8 mouse cellular contexts compared by ENCODE assay signal in the genomic region with DNA sequence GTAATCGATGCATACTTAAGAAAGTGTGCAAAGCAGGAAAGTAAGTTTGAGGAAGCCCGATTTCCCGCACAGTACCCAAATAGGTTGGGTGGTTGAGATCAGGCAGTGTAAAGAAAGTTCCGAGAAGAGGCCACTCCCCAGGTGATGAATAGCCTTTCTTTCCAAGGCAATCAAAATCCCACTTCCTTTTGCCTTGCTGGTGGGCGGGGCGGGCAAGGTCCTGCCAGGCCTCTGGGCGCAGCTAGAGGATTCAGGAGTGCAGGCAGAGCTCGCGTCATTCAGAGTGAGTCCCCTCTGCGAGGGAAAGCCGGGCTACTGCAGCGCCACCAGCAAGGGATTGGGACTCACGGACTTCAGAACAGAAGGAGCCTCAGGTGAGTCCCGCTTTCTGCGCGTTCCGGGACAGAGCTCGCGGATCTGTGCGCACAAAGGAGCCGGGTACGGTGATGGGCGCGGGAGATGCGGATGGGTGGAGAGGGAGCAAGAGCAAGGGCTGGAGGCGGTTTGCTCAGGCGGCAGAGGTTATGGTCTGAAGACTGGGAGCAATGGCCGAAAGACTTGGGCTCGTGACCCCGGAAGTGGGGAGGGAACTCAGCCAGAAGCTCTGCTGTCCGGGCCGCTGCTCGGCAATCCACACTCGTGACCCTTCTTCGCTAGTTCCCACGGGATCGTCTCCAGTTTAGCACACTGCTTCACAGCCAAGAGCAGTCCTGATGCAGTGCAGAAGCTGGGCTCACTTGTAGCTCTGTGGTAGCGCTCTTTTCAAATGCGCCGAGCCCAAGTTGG. TPM values are rescaled to one million over a fixed set of nuclear protein-coding genes. Genes with fewer than 3 reads are reported as not detected.
DNase-seq lines count a peak whose midpoint lies in the region; ATAC-seq and TF ChIP-seq lines count a peak whose summit lies in the region.

No protein-coding gene starts in this region.

- no peak for TF ChIP-seq CTCF in bone marrow, adult 2 months (IDR thresholded peaks at IDR 0.05; ENCODE audit: control insufficient read depth, insufficient read depth, low read length)
- TF ChIP-seq CTCF in embryonic fibroblast, embryonic 13.5 days (IDR thresholded peaks at IDR 0.05; ENCODE audit: borderline replicate concordance, insufficient read depth, low read length) = no peak
- TF ChIP-seq CTCF in midbrain, postnatal 0 days (IDR thresholded peaks at IDR 0.05) = peak; percentile 17; the same call in 1 of the 2 replicates

- WGBS in bone marrow, adult 2 months = under 1% methylated on average over 40 of the region's 40 CpGs
- WGBS in heart, embryonic 10.5 days = under 1% methylated on average over 40 of the region's 40 CpGs
- under 1% methylated on average over 38 of the region's 40 CpGs for WGBS in midbrain, postnatal 0 days

- H3K4me2 ChIP-seq in midbrain, postnatal 0 days (ENCODE audit: low read depth, low read length, poor library complexity, severe bottlenecking) = peak overlapping the region; percentile 92

- no peaks in the 10 kb centered on the region for H3K27me3 ChIP-seq in heart, embryonic 10.5 days (ENCODE audit: insufficient read depth, poor library complexity, severe bottlenecking)
- no peaks in the 10 kb centered on the region for H3K27me3 ChIP-seq in midbrain, postnatal 0 days (ENCODE audit: insufficient read depth, low read length)

- ATAC-seq in midbrain, postnatal 0 days (ENCODE audit: low FRiP score) = peak; percentile 88

- H3K27ac ChIP-seq in bone marrow, adult 2 months (ENCODE audit: control insufficient read depth, insufficient read depth, low read depth, low read length, poor library complexity) = peak overlapping the region; percentile 97
- H3K27ac ChIP-seq in embryonic fibroblast, embryonic 13.5 days (ENCODE audit: insufficient read depth, low read length) = peak overlapping the region; percentile 89
- H3K27ac ChIP-seq in heart, embryonic 10.5 days = peak overlapping the region; percentile 96
- peak overlapping the region; percentile 59 for H3K27ac ChIP-seq in midbrain, postnatal 0 days (ENCODE audit: low read depth, low read length)

- H3K9me3 ChIP-seq in heart, embryonic 10.5 days = no peaks in the 10 kb centered on the region
- no peaks in the 10 kb centered on the region for H3K9me3 ChIP-seq in midbrain, postnatal 0 days (ENCODE audit: low read length)

- DNase-seq in B cell, adult 2 months = peak; percentile 54 to 59
- peak; percentile 93 for DNase-seq in heart, embryonic 10.5 days (ENCODE audit: low spot score)
- DNase-seq in kidney, adult 9 months = peak; percentile 94
- peak; percentile 70 for DNase-seq in liver
- peak; percentile 79 for DNase-seq in midbrain, postnatal 0 days (ENCODE audit: low spot score)
- peak; percentile 30 to 40 for DNase-seq in spleen, postnatal 14 days (ENCODE audit: low spot score in 2 of 2)

- peak overlapping the region; percentile 62 for H3K9ac ChIP-seq in midbrain, postnatal 0 days (replicated peaks; ENCODE audit: low read length, poor library complexity, severe bottlenecking)

- H3K4me3 ChIP-seq in bone marrow, adult 2 months (replicated peaks; ENCODE audit: control insufficient read depth, low read depth, low read length) = peak overlapping the region; percentile 99
- H3K4me3 ChIP-seq in embryonic fibroblast, embryonic 13.5 days (ENCODE audit: insufficient read depth, low read length) = peak overlapping the region; percentile 89
- peak overlapping the region; percentile 73 for H3K4me3 ChIP-seq in heart, embryonic 10.5 days
- peak overlapping the region; percentile 59 for H3K4me3 ChIP-seq in midbrain, postnatal 0 days (ENCODE audit: low read depth, low read length)

- H3K36me3 ChIP-seq in heart, embryonic 10.5 days = no peaks in the 10 kb centered on the region
- no peaks in the 10 kb centered on the region for H3K36me3 ChIP-seq in midbrain, postnatal 0 days (ENCODE audit: insufficient read depth, low read length)

- H3K4me1 ChIP-seq in bone marrow, adult 2 months (ENCODE audit: control insufficient read depth, insufficient read depth, low read length) = no peaks in the 10 kb centered on the region; the same call in 1 of the 2 replicates
- peaks cover 3% of the 10 kb centered on the region; the same call in 1 of the 2 replicates for H3K4me1 ChIP-seq in embryonic fibroblast, embryonic 13.5 days (ENCODE audit: control insufficient read depth, insufficient read depth, low read length)
- peaks cover 7% of the 10 kb centered on the region for H3K4me1 ChIP-seq in heart, embryonic 10.5 days
- H3K4me1 ChIP-seq in midbrain, postnatal 0 days (ENCODE audit: insufficient read depth, low read length) = no peaks in the 10 kb centered on the region

- peak; percentile 59; the same call in 1 of the 2 replicates for TF ChIP-seq POLR2A in bone marrow, adult 2 months (IDR thresholded peaks at IDR 0.05; ENCODE audit: borderline replicate concordance, control insufficient read depth, low read depth, low read length)
- peak; percentile 72 for TF ChIP-seq POLR2A in embryonic fibroblast, embryonic 13.5 days (IDR thresholded peaks at IDR 0.05; ENCODE audit: low read depth, low read length)

RNA-seq across cellular contexts. Expression of a gene that starts 0.6 kb away (rescaled TPM):
- polyA plus RNA-seq in bone marrow, adult 2 months (2011; ENCODE audit: insufficient read depth, insufficient read length, low replicate concordance, missing spikeins) = 10.8 and 21.4 TPM in 2 replicates
- 19.2 and 20.4 TPM in 2 replicates for polyA plus RNA-seq in embryonic fibroblast, embryonic 13.5 days (2011; ENCODE audit: insufficient read length, low read depth, missing spikeins)
- 37.8 and 38.7 TPM in 2 replicates for polyA plus RNA-seq in heart, embryonic 10.5 days (2016; fragmentation: Nextera tagmentation; extraction: Ambion mirVana)
- 6.3 and 6.6 TPM in 2 replicates for total RNA-seq in midbrain, postnatal 0 days (2014; rRNA removed)
- 6.7 and 8.5 TPM in 2 replicates for polyA plus RNA-seq in midbrain, postnatal 0 days (2015; fragmentation: Nextera tagmentation; extraction: Ambion mirVana)

RNA-seq across cellular contexts. Expression of a gene that starts 25.2 kb away (rescaled TPM):
- polyA plus RNA-seq in bone marrow, adult 2 months (2011; ENCODE audit: insufficient read depth, insufficient read length, low replicate concordance, missing spikeins) = 4.5 TPM in 1 of 2 replicates, not detected in the other
- 4.8 and 6.7 TPM in 2 replicates for polyA plus RNA-seq in embryonic fibroblast, embryonic 13.5 days (2011; ENCODE audit: insufficient read length, low read depth, missing spikeins)
- 0.85 and 2.6 TPM in 2 replicates for polyA plus RNA-seq in heart, embryonic 10.5 days (2016; fragmentation: Nextera tagmentation; extraction: Ambion mirVana)
- total RNA-seq in midbrain, postnatal 0 days (2014; rRNA removed) = 1.9 TPM in 2 replicates
- 1.5 and 1.8 TPM in 2 replicates for polyA plus RNA-seq in midbrain, postnatal 0 days (2015; fragmentation: Nextera tagmentation; extraction: Ambion mirVana)

RNA-seq across cellular contexts. Expression of a gene that starts 57.4 kb away (rescaled TPM):
- polyA plus RNA-seq in bone marrow, adult 2 months (2011; ENCODE audit: insufficient read depth, insufficient read length, low replicate concordance, missing spikeins) = not detected in 2 replicates
- not detected in 2 replicates for polyA plus RNA-seq in embryonic fibroblast, embryonic 13.5 days (2011; ENCODE audit: insufficient read length, low read depth, missing spikeins)
- polyA plus RNA-seq in heart, embryonic 10.5 days (2016; fragmentation: Nextera tagmentation; extraction: Ambion mirVana) = not detected in 2 replicates
- total RNA-seq in midbrain, postnatal 0 days (2014; rRNA removed) = 0.47 TPM in 1 of 2 replicates, not detected in the other
- polyA plus RNA-seq in midbrain, postnatal 0 days (2015; fragmentation: Nextera tagmentation; extraction: Ambion mirVana) = 0.79 and 0.85 TPM in 2 replicates

RNA-seq across cellular contexts. Expression of a gene that starts 59.0 kb away (rescaled TPM):
- polyA plus RNA-seq in bone marrow, adult 2 months (2011; ENCODE audit: insufficient read depth, insufficient read length, low replicate concordance, missing spikeins) = not detected in 2 replicates
- not detected in 2 replicates for polyA plus RNA-seq in embryonic fibroblast, embryonic 13.5 days (2011; ENCODE audit: insufficient read length, low read depth, missing spikeins)
- not detected in 2 replicates for polyA plus RNA-seq in heart, embryonic 10.5 days (2016; fragmentation: Nextera tagmentation; extraction: Ambion mirVana)
- total RNA-seq in midbrain, postnatal 0 days (2014; rRNA removed) = not detected in 2 replicates
- polyA plus RNA-seq in midbrain, postnatal 0 days (2015; fragmentation: Nextera tagmentation; extraction: Ambion mirVana) = not detected in 2 replicates

Comparison
In these comparisons a context has a peak if more than half of its experiments do, and no peak if none do; other contexts are left out.
1. Peak in every context shown above with its lines: DNase-seq, ATAC-seq, H3K4me3 ChIP-seq and H3K27ac ChIP-seq.
2. DNase-seq: peak in every context shown above with its lines; median percentile 94 in kidney, adult 9 months; 93 in heart, embryonic 10.5 days; 79 in midbrain, postnatal 0 days; 70 in liver; 56 in B cell, adult 2 months; 35 in spleen, postnatal 14 days.